22 mouse cellular contexts compared by ENCODE assay signal in the genomic region with DNA sequence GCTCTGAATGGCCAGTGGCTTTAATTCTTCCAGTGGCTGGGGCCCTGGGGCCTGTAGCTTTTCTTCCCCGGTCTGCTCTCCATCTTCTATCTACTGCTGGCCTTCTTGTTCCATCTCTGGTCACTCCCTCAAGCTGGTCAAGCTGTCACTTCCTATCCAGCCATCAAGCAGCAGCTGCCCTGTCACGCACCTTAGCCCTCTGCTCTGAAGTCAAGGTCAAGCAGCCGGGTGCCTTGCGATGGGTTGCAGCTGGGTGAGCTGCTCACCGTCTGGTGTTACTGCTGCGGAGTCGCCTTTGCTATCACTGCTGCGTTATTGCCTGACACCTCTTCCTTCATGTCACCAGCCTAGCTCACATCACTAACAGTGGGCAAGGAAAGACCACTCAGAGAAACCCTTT.
DNase-seq lines count a peak whose midpoint lies in the region; ATAC-seq and TF ChIP-seq lines count a peak whose summit lies in the region.
"Had no signal": no experiment of that assay in that cellular context is flagged by ENCODE, and none has a peak within 500 bp of the region (broad histone marks: within the 10 kb centered on the region; RNA-seq: fewer than 3 reads in every experiment).

No protein-coding gene starts in this region.

- H3K27ac ChIP-seq in lung, embryonic 14.5 days (ENCODE audit: low read depth): no peak overlapping the region
- no peak overlapping the region for H3K27ac ChIP-seq in lung, postnatal 0 days (ENCODE audit: low read length)
- H3K27ac ChIP-seq: embryonic facial prominence, embryonic 13.5 days; embryonic facial prominence, embryonic 15.5 days; forebrain, embryonic 10.5 days; forebrain, embryonic 12.5 days had no signal

- no peak for TF ChIP-seq EP300 in lung, postnatal 0 days (IDR thresholded peaks at IDR 0.05)

- H3K9me3 ChIP-seq in lung, embryonic 14.5 days (ENCODE audit: low read depth, low read length): no peaks in the 10 kb centered on the region
- H3K9me3 ChIP-seq in lung, postnatal 0 days (ENCODE audit: low read length): no peaks in the 10 kb centered on the region
- H3K9me3 ChIP-seq in megakaryocyte, embryonic 14.5 days: peaks cover 17% of the 10 kb centered on the region; the same call in 1 of the 2 replicates
- H3K9me3 ChIP-seq: embryonic facial prominence, embryonic 13.5 days; embryonic facial prominence, embryonic 15.5 days; forebrain, embryonic 10.5 days; forebrain, embryonic 12.5 days had no signal

- no peak overlapping the region for H3K9ac ChIP-seq in lung, embryonic 14.5 days
- no peak overlapping the region for H3K9ac ChIP-seq in lung, postnatal 0 days (replicated peaks; ENCODE audit: low read depth)
- H3K9ac ChIP-seq: embryonic facial prominence, embryonic 13.5 days; embryonic facial prominence, embryonic 15.5 days; forebrain, embryonic 12.5 days had no signal

- H3K36me3 ChIP-seq in lung, embryonic 14.5 days (ENCODE audit: insufficient read depth): no peaks in the 10 kb centered on the region
- no peaks in the 10 kb centered on the region for H3K36me3 ChIP-seq in lung, postnatal 0 days (ENCODE audit: insufficient read depth, low read length)
- no peaks in the 10 kb centered on the region for H3K36me3 ChIP-seq in megakaryocyte, embryonic 14.5 days (replicated peaks; ENCODE audit: low read length)
- H3K36me3 ChIP-seq: embryonic facial prominence, embryonic 13.5 days; embryonic facial prominence, embryonic 15.5 days; forebrain, embryonic 10.5 days; forebrain, embryonic 12.5 days had no signal

- no peaks in the 10 kb centered on the region for H3K27me3 ChIP-seq in lung, embryonic 14.5 days (ENCODE audit: insufficient read depth, low read length)
- H3K27me3 ChIP-seq in lung, postnatal 0 days (replicated peaks; ENCODE audit: insufficient read depth, low read length): no peaks in the 10 kb centered on the region
- H3K27me3 ChIP-seq in megakaryocyte, embryonic 14.5 days (replicated peaks): no peaks in the 10 kb centered on the region
- H3K27me3 ChIP-seq: embryonic facial prominence, embryonic 13.5 days; embryonic facial prominence, embryonic 15.5 days; forebrain, embryonic 12.5 days had no signal

- no peaks in the 10 kb centered on the region for H3K4me1 ChIP-seq in lung, embryonic 14.5 days (ENCODE audit: insufficient read depth)
- H3K4me1 ChIP-seq in lung, postnatal 0 days (ENCODE audit: insufficient read depth, low read depth, low read length): no peaks in the 10 kb centered on the region
- no peaks in the 10 kb centered on the region for H3K4me1 ChIP-seq in megakaryocyte, embryonic 14.5 days
- H3K4me1 ChIP-seq: embryonic facial prominence, embryonic 13.5 days; embryonic facial prominence, embryonic 15.5 days had no signal

- TF ChIP-seq CTCF in lung, embryonic 14.5 days (IDR thresholded peaks at IDR 0.05; ENCODE audit: low read depth): no peak
- TF ChIP-seq CTCF in lung, postnatal 0 days (IDR thresholded peaks at IDR 0.05): no peak

- H3K4me2 ChIP-seq in lung, embryonic 14.5 days: no peak overlapping the region
- H3K4me2 ChIP-seq in lung, postnatal 0 days (replicated peaks; ENCODE audit: low read depth, low read length): no peak overlapping the region
- H3K4me2 ChIP-seq: embryonic facial prominence, embryonic 13.5 days; embryonic facial prominence, embryonic 15.5 days; forebrain, embryonic 12.5 days had no signal

- ATAC-seq in lung, embryonic 14.5 days (ENCODE audit: insufficient read depth): peak; percentile 73; the same call in 1 of the 2 replicates
- ATAC-seq in lung, postnatal 0 days: no peak
- ATAC-seq in megakaryocyte, adult 5-6 weeks (ENCODE audit: poor library complexity, severe bottlenecking): no peak
- ATAC-seq: forebrain, embryonic 14.5 days had no signal

- DNase-seq in lung, embryonic 14.5 days: peak; percentile 45
- no peak for DNase-seq in lung, postnatal 0 days (ENCODE audit: low spot score)
- DNase-seq in lung, postnatal 10 days: peak; percentile 5
- no peak for DNase-seq in lung, postnatal 4 days
- DNase-seq: adrenal gland, adult 2 months; adrenal gland, postnatal 10 days; adrenal gland, postnatal 25 days; cerebellum, adult 11 months; cerebellum, adult 18-20 months; cerebellum, adult 8-10 months; cerebellum, adult 9-11 months; cerebellum, postnatal 14 days; cerebellum, postnatal 36 days; embryo, embryonic 11 days had no signal

- no peak overlapping the region for H3K4me3 ChIP-seq in lung, embryonic 14.5 days (ENCODE audit: low read depth, low read length)
- H3K4me3 ChIP-seq in lung, postnatal 0 days (ENCODE audit: low read depth, low read length): no peak overlapping the region
- peak overlapping the region; percentile 31 for H3K4me3 ChIP-seq in megakaryocyte, embryonic 14.5 days (replicated peaks)
- H3K4me3 ChIP-seq: embryonic facial prominence, embryonic 13.5 days; embryonic facial prominence, embryonic 15.5 days; erythroblast, embryonic 14.5 days; forebrain, embryonic 10.5 days; forebrain, embryonic 12.5 days had no signal

- 30% methylated on average over 8 of the region's 8 CpGs for WGBS in lung, embryonic 14.5 days
- WGBS in lung, postnatal 0 days: 32% methylated on average over 8 of the region's 8 CpGs

Comparison
In these comparisons a context has a peak if more than half of its experiments do, and no peak if none do; other contexts are left out.
1. DNase-seq: peak in lung, embryonic 14.5 days (single experiment) and lung, postnatal 10 days (single experiment); none in lung, postnatal 0 days (single experiment) and lung, postnatal 4 days (0 of 2).